Mouse (Mus musculus): ENCODE results near the gene Armh3. TPM values are rescaled to one million over a fixed set of nuclear protein-coding genes. Genes with fewer than 3 reads are reported as not detected.

Gene Armh3
- total RNA-seq, 1 experiment from 2014 or later: 7.5 TPM

DNA sequence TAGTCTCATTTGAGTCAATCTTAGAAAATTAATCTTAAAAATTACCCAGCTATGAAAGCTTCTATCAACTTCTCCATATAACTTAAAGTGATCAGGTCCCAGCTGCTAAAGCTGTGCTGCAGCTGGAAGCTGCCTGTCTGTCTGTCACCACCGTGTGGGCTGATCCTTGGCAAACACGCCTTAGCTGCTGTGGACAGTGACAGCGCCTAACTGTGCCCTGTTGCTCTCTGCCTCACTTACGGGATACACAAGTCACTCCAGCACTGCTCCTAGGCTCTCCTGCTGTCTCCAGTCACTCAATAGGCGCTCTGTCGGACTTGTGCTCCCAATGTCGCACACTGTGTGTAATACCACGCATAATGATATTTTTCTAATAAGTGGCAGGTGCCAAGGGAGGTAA is 71.9 kb downstream of the Armh3 start:
- ATAC-seq (replicated peaks; ENCODE audit: insufficient number of reproducible peaks, low FRiP score, low TSS enrichment, poor library complexity, severe bottlenecking): no peak

DNA sequence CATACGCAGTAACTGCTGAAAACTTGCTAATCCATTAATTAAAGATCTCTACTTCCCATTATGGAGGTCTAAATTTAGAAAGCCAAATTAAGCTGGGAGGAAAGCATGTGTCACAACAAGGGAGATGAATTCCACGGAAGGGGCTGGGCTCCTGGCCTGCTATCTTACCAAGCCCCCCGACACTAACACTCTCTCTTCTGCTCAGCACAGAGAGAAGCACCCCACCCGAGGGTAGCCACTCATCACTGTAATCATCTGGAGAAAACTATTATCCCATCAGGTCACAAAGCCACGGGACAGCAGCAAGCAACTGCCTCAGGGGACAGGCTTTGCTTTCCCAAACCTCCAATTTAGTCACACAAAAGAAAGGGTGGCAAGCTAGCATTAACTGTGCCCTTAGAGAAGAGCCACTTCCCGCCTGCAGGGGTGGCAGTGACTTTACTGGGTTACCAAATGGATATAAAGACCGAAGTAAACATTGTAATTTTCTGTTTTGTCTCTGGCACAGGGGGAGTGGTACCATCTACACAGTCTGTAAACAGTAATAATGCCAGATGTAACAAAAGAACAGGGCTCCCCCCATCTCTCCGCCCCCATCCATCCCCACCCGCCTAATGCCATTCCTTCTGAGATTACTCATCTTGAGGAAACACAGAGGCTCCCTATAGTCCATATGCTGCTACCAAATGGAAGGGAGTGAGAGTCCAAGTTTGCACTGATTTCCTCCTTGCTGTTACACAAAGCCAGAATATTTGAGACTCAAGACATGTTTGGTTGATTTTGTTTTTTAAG is 77.8 kb downstream of the Armh3 start:
- ATAC-seq (replicated peaks; ENCODE audit: insufficient number of reproducible peaks, low FRiP score, low TSS enrichment, poor library complexity, severe bottlenecking): no peak

DNA sequence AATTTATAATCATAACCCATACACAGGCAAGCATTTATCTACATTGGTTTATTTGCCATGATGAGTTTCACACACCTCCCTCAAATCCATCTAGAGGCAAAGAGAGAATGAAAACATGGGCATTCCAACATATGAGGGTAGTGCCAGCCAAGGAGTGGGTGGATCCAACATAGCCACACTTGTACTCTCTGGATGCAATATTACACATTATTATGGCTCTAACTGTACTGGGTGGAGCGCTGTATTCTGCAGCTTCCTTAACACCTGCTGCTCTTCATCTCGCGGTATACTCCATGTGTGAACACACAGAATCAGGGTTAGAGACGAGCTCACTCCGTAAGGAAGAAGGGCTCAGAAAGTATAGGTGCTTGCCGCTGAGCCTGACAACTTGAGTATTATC is 79.9 kb downstream of the Armh3 start:
- ATAC-seq (replicated peaks; ENCODE audit: insufficient number of reproducible peaks, low FRiP score, low TSS enrichment, poor library complexity, severe bottlenecking): no peak

DNA sequence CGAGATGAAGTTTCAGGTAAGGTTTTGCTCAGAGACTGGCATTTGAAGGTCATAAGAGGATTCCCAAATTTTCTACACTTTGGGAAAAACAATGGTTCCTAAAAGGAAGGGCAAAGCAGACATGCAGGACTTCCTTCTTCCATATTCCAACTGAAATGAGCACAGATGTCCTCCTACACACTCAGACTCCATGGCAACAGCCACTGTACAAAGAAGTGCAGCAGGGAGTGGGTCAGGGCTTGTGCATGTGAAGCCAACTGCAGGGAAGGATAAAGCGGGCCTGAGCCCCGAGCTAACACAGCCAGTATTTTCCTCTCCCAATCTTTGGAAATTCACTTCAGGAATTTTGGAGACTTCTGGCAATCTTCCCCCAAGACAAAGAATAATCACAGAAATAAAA is 80.4 kb downstream of the Armh3 start:
- no peak for ATAC-seq (replicated peaks; ENCODE audit: insufficient number of reproducible peaks, low FRiP score, low TSS enrichment, poor library complexity, severe bottlenecking)

DNA sequence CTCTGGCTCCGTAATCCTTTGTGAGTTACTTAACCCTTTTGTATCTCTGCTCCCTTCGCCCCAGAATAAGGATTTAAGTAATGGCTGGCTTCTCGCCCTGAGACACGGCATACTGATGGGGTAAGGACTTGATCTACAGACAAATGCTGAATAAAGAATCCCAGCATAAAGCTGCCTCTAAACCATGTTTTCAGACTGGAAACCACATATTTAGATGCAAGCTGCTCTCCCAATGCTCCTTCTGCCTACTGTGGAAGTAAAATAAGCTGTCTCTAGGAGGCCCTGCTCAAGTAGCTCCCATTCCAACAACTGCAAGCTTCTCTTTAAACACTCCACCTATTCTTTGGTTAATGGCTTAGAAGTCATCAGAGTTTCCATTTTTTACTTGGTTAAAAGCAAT is 81.8 kb downstream of the Armh3 start:
- ATAC-seq (replicated peaks; ENCODE audit: insufficient number of reproducible peaks, low FRiP score, low TSS enrichment, poor library complexity, severe bottlenecking): no peak

DNA sequence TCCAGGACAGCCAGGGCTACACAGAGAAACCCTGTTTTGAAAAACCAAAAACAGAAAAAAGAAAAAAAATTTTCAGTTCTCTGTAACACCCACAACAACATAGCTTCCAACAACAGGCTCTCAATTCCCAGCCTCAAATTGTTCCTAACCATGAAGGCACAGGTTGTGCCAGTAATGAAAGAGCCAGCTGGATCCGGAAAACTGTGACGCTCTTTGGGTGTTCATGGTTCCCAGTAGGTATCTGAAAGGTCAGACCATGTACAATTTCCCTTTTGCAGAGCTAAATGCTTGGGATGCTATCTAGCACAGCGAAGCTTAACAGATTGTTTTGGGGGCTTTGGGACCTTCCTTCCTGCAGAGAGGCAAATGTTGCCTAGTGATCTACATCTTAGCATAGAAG is 82.3 kb downstream of the Armh3 start:
- no peak for ATAC-seq (replicated peaks; ENCODE audit: insufficient number of reproducible peaks, low FRiP score, low TSS enrichment, poor library complexity, severe bottlenecking)

DNA sequence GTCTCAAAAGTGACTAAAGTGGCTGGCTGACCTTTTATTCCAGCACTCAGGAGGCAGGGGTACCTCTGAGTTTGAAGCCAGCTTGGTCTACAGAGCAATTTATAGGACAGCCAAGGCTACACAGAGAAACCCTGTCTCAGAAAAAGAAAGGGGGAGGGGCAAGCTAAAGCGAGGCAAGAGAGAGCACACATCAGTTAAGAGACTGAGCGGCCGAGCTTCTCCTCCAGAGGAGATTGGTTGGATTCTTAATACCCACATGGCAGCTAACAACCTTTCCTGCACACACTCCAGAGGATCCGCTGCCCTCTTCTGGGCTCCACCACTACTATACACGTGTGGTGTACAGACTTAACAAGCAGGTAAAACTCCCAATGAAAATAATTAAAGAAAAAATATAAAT is 85.3 kb downstream of the Armh3 start:
- ATAC-seq (replicated peaks; ENCODE audit: insufficient number of reproducible peaks, low FRiP score, low TSS enrichment, poor library complexity, severe bottlenecking): no peak

DNA sequence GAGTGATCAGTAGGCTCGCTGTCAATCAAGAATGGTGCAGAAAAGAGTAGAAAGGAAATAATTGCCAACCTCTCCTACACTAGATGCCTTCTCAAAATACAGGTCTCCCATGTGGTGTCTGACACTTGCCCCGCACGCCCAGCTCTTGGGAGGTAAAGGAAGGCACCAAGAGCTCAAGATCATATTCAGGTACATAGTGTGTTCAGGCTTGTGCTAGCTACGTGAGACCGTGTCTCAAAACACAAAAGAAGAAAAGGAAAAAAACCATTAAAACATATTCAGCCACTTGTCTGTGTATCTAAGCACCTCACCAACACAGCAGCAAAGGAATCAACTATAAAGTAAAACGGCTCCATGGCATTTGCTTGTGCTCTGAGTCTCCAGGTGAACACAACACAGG is 85.9 kb downstream of the Armh3 start:
- ATAC-seq (replicated peaks; ENCODE audit: insufficient number of reproducible peaks, low FRiP score, low TSS enrichment, poor library complexity, severe bottlenecking): no peak

DNA sequence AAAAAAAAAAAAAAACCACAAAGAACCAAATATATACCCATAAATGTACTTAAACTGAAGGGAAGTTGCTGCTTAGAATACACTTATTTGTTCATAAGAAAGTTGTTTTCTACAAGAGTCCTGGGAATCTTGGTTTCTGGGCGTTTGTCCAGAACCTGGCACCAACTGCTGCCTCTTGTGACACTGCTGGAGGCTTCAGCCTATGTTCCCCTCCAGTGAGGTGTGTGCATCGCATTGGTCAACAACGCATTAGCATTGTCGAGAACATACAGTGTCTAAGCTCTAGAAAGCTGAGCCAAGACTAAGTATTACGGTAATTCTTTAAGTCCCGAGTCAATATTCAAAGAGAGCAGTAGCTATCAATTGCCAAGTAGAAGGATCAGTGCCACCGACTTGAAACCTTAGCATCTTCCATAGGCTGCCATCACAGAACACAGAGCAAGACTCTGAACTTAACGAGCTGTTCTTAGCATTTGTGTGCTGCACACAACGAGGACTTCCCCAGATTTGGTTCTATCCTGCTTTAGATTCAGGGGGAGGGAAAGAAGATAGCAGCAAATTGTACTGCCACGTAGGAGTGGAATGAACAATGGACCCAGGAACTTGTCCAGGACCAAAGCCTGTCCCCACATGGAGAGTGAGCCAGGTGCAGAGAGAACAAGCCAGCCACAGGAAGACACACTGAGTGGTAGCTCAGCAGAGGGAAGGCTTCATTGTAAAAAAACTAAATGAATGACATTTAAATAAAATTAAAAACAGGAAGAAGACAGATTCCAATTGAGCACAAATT is 86.9 kb downstream of the Armh3 start:
- no peak for ATAC-seq (replicated peaks; ENCODE audit: insufficient number of reproducible peaks, low FRiP score, low TSS enrichment, poor library complexity, severe bottlenecking)

DNA sequence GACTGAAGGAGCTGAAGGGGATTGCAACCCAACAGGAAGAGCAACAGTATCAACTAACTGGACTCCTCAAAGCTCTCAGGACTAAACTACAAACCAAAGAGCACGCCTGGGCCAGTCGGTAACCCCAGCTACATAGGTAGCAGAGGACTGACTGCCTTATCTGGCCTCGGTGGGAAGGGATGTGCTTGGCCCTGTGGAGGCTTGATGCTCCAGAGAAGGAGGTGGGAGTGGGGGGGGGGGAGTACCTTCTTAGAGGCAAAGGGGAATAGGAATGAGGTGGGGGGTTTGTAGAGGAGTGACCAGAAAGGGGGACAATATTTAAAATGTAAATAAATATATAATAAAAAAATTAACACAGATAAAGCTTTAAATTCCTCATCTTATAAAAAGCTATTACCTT is 90.0 kb downstream of the Armh3 start:
- ATAC-seq (replicated peaks; ENCODE audit: insufficient number of reproducible peaks, low FRiP score, low TSS enrichment, poor library complexity, severe bottlenecking): no peak

DNA sequence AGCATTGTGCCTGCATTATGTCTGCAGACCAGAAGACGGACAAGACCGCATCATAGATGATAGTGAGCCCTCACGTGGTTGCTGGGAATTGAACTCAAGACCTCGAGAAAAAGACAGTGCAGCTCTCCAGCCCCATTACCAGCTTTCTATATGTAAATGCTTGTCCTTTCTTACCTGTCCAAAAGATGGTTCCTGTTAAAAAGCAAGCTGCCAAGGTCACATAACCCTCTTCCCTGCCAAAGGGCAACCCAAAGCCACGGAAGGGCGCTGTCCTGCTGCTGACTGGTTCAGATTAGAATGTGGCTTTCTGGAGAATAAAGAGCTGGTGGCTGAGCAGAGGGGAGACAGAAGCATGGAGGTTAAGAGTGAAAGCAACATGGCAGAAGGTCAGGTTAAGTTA is 90.9 kb downstream of the Armh3 start:
- no peak for ATAC-seq (replicated peaks; ENCODE audit: insufficient number of reproducible peaks, low FRiP score, low TSS enrichment, poor library complexity, severe bottlenecking)

DNA sequence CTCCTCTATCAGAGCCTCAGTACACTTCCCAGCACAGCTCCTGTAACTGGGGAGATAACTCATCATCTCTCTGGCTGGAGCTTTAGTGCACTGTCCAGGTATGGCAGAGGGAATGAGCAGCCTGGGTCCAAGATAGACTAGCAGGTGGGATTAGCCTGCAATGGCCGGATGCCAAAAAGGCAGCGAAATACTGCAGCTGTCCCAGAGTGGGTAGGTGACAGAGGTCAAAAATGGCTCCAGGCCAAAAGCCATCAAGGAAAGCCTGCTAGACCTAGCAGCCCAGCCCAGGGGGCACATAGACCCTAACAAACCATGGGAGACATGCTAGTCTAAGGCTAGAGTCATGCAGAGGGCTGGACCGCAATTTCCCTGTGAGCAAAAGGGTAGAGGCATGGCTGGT is 94.4 kb downstream of the Armh3 start:
- ATAC-seq (replicated peaks; ENCODE audit: insufficient number of reproducible peaks, low FRiP score, low TSS enrichment, poor library complexity, severe bottlenecking): no peak

DNA sequence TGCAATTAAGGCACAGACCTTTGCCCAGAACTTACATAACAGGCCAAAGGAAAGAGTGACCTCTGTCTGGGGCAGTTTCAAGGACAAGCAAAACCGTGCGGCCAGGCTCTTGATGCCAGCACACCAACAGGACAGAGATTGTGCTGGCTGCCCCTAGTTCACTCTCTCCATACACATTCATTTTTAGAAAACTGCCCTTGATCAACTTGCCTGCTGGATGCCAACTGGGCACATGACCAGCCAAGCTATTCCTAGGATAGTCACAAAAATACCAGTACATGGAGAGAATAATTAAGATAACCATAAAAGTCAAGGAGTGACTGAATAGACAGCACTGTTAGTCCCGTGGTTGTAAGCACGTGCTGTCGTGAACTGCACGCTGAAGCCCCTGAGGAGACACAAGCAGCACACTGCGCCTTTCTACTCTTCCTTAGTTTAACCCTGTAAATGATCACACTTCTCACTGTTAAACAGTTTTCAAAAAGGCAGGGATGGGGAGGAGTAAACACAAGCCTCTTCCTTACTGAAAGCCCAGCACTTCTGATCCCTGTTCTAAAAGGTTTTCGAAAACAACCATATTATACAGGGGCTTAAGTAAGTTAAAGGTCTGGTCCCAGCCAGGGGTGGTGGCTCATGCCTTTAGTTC is 95.8 kb downstream of the Armh3 start:
- no peak for ATAC-seq (replicated peaks; ENCODE audit: insufficient number of reproducible peaks, low FRiP score, low TSS enrichment, poor library complexity, severe bottlenecking)

DNA sequence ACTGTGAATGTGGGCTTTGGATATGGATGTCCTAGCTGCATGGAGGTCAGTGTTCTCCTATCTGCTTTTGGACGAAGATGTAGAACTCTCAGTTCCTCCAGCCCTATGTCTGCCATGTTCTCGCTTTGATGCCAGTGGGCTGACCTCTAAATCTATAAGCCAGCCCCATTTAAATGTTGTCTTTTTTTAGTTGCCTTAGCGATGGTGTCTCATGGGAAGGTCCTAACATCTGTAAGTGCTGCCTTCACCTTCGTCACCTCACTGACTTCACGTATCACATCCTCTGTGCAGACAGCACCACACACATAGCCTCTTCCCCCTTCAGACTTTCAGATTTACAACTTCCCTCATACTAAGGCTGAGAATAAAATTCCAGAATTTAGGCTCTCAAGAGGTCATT is 97.5 kb downstream of the Armh3 start:
- ATAC-seq (replicated peaks; ENCODE audit: insufficient number of reproducible peaks, low FRiP score, low TSS enrichment, poor library complexity, severe bottlenecking): no peak

DNA sequence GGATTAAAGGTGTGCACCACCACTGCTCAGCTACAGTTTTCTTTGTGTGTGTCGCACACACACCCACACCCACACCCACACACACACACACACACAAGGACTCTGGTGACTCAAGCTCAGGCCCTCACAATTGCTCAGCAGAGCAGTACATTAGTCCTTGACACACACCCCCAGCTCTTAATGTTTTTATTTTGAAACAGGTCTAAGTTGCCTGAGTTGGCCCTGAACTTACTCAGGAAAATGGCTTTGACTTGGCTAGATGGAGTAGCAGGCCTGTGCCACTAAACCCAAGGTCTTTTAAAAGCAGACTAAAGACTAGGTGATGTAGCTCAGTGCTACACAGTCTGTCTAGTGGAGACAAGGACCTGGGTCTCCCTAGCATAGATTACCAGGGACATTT is 102.6 kb downstream of the Armh3 start:
- no peak for ATAC-seq (replicated peaks; ENCODE audit: insufficient number of reproducible peaks, low FRiP score, low TSS enrichment, poor library complexity, severe bottlenecking)

DNA sequence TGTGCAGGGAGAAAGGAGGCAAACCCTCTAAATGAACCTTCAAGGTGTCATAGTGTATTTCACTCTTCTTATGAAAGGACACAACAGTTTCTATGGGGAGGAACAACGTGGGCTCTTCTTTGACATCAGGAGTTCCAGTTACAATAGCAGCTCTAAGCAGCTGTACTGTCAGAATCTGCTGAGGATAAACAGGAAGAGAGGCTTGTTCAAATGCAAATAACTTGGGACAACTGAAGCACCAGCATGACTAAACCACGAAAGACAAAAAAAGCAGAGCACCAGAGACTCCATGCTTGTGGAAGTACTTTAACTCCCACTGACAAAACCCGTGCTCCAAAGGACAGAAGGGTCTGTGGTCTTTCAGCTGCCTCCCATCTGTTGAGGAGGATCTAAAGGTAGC is 116.2 kb downstream of the Armh3 start:
- no peak for ATAC-seq (replicated peaks; ENCODE audit: insufficient number of reproducible peaks, low FRiP score, low TSS enrichment, poor library complexity, severe bottlenecking)

DNA sequence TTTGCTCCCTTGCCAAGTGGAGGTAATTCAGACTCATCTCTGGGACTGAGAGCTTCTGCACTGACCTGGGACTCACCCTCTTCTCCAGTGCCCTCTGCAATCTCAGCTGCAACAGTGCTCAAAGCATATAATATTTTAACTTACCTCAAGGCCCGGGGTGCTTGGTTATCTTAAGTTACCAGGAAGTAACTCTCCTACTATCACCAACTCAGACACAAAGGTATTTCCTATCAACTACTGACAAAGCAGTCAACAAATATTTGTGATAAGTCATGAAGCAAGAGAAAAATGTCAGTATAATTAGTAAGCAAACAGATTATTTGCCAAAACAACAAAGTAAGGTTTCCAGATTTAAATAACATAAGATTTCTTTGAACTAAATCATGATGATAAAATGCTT is 125.0 kb downstream of the Armh3 start:
- no peak for ATAC-seq (replicated peaks; ENCODE audit: insufficient number of reproducible peaks, low FRiP score, low TSS enrichment, poor library complexity, severe bottlenecking)

DNA sequence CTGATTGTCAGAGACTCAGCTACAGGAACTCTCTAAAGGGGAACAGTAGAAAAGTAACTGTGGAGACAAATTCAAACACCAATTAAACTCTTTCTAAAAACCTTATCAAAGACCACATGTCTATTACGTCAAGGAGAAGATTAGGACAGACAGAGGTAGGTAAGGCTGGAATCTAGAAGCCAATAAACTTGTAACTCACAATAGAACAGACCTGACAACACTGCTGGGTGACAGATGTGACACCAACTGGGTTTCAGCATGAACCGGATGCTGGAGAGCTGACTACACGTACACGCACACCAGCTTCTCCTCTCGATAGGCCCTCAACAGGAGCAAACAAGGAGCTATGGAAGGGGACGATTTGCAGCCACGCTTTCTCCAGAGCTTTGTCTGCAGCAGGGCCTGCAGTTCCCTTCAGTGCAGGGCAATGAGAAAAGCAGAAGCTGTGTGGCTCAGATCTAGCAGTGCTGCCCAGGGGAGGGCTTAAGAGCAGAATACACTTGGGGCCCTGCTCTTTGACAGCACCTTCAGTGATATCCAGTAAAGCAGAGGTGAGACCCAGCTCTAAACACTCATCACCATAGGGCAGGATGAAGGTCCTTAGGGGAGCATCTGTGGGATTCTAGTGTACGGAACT is 142.9 kb downstream of the Armh3 start:
- ATAC-seq (replicated peaks; ENCODE audit: insufficient number of reproducible peaks, low FRiP score, low TSS enrichment, poor library complexity, severe bottlenecking): no peak

DNA sequence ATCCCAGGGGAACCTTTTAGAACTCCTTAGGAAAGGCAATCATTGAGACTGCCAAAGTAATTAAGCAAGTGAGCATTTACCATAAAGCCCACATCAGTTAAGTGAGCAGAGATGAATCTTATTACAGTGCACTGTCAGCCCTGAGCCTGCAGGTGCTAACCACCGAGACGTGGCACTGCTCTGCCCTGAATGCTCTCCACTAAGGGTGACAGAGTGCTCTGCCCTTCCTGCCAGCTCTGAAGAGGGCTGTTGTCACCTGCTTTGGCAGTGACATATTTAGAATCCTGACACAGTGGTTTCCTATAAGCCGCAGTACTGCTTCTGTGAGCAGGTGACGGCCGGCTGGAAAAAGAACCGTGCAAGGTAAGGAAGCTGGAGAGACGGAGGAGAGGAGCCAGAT is 143.8 kb downstream of the Armh3 start:
- ATAC-seq (replicated peaks; ENCODE audit: insufficient number of reproducible peaks, low FRiP score, low TSS enrichment, poor library complexity, severe bottlenecking): no peak
